Mouse (Mus musculus) ovary, postnatal 36 days (tissue): Measurements from ENCODE around the gene Skap2.
A peak's percentile ranks its signal among the peaks of the same experiment; 100 is the strongest.

Experiments used
- DNase-seq: peaks from one replicate; pipeline ENCODE4 v3.0.0; 2022; ENCODE audit warnings: low spot score, mixed read lengths

The Skap2 gene

DNA sequence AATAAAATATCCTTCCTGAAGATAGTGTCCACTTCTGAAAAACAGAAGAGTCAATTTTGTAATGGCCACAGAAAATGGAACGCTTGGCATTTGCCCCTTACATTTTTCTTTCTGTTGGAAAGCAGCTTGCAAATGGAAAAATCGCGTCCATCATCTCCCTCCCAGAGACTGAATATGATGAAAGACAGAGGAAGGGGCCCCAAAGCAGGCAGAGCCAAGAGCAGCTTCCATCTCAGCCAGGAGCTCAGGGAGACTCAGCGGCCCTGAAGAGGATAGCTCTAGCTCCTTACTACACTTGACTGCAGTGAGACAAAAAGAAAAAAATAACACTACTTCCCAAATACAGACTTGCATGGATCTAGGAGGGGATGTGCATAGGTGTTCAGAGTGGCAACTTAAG is 122.5 kb downstream of the Skap2 start:
- no peak for DNase-seq

DNA sequence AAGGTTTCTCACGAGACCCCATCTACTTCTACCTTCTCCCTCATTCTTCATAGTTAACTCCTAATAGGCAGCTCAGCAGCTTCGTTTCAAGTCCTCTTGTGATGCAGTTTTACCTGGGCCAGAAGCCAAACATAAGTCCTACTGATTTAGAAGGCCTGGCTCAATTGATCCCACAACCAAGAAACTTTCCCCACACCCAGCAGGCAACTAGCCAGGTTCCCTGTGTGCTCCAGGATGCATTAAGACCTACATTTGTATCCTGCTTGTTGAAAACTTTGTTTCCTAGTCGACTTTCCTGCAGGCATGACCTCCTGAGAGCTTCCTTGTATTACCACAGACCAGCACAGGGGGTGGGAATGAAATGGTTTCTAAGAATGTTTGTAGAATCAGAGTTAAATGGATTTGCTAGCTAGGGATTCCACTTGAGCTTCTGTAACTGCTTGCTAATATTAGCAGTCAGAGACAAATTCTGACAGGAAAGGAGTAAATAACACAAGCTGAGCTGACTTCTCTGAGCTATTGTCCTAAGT is 125.4 kb downstream of the Skap2 start:
- no peak for DNase-seq

DNA sequence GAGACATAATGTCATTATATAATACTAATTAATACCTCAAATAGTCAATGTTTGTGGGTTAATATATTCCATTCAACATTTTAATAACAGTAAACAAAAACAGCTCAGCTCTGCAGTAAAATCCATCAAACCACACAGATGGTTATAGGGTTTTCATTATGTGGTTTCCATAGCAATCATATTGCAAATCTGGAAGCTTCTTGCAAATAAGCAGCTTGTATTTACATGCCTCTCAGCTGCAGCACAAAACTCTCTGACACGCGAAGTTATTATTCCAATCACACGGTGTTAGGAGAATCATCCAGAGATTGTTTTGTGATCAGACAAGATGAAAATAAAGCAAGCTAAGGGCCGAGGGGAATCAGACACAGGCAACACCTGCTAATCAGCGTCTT is 129.5 kb downstream of the Skap2 start:
- DNase-seq, result no peak

GRCm38 (mm10) chr6:51882266-51882879 is 130.0 kb downstream of the Skap2 start:
- DNase-seq, result no peak

GRCm38 (mm10) chr6:51881181-51881968 is 131.0 kb downstream of the Skap2 start:
- DNase-seq, result no peak

DNA sequence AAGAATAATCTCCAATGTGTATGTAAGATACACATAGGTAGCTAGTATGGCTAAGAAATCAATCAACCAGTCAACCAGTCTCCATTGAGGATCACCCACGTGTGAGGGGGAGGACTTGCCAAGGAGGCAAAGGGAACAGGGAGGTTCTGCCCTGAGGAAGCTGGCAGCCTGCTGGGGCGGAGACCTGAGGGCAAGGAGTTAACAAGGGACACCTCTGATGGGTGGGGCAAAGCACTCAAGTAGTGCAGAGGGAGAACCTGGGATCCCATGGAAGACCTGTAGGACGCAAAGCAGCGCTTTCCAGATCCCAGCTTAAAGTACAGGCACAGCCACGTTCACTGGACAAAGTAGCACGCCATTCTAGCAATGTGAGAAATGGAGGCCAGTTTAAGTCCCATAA is 131.6 kb downstream of the Skap2 start:
- DNase-seq, result no peak

- no peak for DNase-seq
These were observed 133.8 kb downstream of the Skap2 start for GRCm38 (mm10) chr6:51878551-51878950.

- no peak for DNase-seq
These were observed 135.4 kb downstream of the Skap2 start for GRCm38 (mm10) chr6:51876841-51877553.

DNA sequence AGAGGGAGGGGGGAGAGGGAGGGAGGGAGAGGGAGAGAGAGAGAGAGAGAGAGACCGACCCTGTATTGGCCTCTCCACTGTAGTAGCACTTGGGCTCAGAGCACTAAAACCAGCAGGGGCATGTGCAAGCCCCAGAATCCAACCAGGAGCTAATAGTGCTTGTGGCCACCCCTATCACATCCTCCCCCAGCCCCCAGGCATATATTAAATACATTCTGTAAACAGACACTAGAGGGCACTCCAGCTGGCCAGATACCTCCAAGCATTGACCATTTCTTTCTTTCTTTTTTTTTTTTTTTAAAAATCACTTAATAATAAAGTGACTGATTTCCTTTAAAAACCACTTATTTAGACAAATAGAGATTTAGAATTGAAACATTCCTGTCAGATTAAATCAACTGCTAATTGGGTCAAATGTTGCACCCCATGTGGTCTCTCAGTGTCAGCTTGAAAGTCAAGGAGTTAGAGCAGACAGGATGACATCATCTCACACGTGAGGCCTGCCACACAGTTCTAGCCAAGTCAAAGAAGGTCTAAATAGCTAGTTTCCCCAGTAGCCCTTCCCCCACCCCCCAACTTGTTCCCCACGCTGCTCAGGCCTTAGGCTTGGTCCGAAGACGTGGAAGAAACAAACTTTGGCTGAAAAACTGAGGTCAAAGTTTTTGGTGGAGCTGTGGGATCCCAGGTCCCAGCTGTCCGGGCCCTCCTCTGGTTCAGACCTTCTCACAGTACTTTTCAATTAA is 136.3 kb downstream of the Skap2 start:
- no peak for DNase-seq

GRCm38 (mm10) chr6:51874035-51874434 is 138.3 kb downstream of the Skap2 start:
- no peak for DNase-seq

DNA sequence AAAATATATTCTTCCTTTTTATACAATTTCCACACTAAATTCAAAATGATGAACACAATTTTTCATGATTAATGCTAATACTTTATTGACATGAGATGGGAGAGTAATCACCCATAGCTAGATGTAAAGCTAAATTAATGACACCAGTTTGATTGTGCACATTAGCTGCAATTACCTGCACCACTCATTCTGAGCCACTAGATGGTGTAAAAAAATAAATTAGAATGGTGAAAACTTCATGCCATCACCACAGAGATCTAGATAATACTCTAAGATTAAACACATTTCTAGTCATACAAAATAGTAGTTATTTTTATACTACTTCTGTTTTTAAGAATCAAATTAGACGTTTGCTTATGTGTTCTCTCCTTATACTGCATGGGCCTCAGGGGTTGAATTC is 141.2 kb downstream of the Skap2 start:
- DNase-seq, result no peak

GRCm38 (mm10) chr6:51870294-51870693 is 142.1 kb downstream of the Skap2 start:
- DNase-seq, result no peak

DNA sequence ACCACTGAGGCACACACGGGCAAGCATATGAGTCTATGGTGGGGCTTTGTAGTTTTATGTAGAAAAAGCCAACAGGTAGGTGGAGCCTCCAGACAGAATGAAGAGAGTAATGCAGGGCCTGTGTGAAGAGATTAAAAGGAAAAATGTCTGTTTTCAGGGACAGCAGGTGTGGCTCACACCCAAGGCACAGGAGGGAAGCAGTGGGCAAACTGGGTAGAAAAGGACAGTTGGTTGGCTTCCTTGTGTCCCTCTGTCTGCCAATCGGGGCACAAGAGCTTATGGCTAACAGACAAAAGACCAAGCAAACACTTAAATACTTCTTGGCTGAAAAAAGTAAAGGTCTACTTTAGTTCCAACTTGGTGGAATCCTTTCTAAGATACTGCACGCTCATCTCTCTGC is 145.8 kb downstream of the Skap2 start:
- DNase-seq, result no peak

- no peak for DNase-seq
These were observed 148.8 kb downstream of the Skap2 start for GRCm38 (mm10) chr6:51863508-51863907.

GRCm38 (mm10) chr6:51860300-51860699 is 152.0 kb downstream of the Skap2 start:
- no peak for DNase-seq

- DNase-seq, result peak; percentile 92
These were observed 154.5 kb downstream of the Skap2 start for GRCm38 (mm10) chr6:51857821-51858220.

GRCm38 (mm10) chr6:51853291-51853690 is 159.1 kb downstream of the Skap2 start:
- no peak for DNase-seq

DNA sequence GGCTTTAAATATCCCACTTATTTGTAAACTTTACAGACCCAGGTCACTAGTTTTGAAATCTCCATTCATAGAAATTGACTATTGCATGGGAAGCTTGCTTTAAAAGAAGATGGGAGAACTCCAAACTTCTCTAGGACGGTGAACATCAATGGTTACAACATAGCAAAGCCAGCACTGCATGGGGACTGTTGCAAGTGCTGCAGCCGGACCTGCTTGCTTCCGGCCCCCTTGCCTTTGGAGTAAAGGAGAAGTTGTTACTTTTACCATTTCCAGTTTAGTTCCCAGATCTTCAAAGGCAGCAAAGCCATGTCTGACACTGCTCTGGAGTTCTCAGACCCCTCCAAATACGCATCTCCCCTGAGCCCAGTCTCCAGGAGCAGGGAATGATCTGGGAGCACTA is 159.7 kb downstream of the Skap2 start:
- DNase-seq, result no peak

DNA sequence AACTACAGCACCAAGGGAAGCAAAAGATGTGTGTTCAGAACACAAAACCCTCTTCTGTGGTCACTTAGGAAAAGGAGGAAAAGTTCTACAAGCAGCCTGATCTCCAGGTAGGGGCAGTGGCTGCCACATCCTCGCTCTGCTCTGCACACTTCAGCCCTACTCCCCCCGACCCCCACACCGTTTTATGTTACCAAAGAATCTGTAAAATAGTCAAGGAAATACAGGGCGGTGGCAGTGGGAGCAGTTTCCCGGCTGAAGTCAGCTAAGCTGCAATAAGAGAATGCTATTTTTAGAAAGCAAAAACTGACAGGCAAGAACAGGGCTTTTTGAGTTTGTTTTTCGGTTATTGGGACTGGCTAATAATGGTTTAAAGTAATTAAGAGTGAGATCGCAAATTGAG is 160.8 kb downstream of the Skap2 start:
- DNase-seq, result no peak

GRCm38 (mm10) chr6:51850030-51850817 is 162.1 kb downstream of the Skap2 start:
- DNase-seq, result no peak

DNA sequence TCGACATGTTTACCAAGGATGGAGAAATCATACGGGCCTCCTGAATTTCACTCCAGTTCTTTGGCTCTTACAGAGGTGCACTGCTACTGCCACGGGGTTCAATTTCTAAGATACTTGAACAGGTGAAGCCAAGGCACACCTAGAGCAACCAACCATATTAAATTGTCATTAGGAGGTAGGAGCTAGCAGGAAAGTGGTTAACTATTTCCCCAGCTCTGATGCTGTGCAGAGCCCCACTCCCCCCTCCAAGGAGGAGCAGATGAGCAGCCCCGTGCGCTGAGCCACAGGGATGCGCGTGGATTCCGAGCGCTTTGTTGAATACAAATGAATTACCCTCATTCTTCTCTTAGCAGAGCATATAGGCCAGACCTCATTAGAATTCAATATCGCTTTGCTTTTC is 162.8 kb downstream of the Skap2 start:
- no peak for DNase-seq
